Mouse (Mus musculus): ENCODE measurements around the gene Matk. TPM values are rescaled to one million over a fixed set of nuclear protein-coding genes. Genes with fewer than 3 reads are reported as not detected.

Matk gene
- polyA plus RNA-seq, 1 experiment from 2014 or later = 5.6 TPM

DNA sequence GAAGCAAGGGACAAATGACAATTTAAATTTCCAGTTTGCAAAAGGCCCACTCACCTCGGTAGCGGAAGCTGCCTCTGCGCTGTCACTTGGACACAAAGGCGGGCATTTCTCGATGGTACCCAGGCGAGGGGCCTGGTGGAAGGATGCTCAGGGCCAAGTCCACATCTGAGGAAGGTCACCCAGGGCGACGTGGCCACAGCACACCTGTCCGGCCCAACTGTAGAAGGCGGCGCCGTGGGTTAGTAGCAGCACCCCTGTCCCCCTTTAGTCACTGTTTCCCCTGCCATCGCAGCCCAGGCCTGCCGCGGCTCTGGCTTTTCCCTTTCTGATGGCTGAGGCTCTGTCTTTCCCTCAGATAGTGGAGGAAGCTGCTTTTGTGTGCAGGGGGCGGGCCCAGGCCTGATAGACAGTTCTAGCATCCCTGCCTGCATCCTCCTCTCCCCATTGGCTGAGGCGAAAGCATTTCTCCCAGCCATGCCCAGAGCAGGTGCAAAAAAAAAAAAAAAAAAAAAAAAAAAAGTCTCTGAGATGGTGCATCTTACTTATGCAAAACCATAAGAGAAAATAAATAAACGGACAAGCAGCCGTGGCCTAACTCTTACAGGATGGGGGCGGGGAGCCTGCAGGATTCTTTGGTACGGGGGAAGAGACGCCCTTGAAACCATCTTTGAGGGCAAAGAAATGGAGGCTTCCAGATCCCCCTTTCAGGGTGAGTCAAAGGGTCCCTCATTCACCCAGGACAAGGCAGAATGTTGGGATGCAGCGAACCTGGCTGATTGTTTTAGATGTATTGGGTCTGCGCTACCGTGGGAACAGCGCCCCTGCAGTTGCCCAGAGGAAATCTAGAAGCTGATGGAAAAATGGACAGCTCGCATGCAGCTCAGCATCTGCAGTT lies 22.1 kb upstream of the Matk start, which contains the start of gene Atcay:
Gene Atcay (minus strand): TSS at position 396 of the 895 bp plus-strand sequence.
- Histone ChIP-seq H3K27me3 (no peaks in the 10 kb centered on the region), H3K36me3 (ENCODE audit: poor library complexity, severe bottlenecking) (no peaks in the 10 kb centered on the region), H3K4me1 (peaks cover 50% of the 10 kb centered on the region), H3K9ac (peak within 1 kb of the TSS; percentile 93), H3K4me2 (peak within 1 kb of the TSS; percentile 73), H3K27ac (peak within 1 kb of the TSS; percentile 90), H3K9me3 (replicated peaks) (no peaks in the 10 kb centered on the region), H3K4me3 (peak within 1 kb of the TSS; percentile 68)
- WGBS = 4% methylated on average over 27 of the region's 27 CpGs
- peak; percentile 92 for ATAC-seq

GRCm38 (mm10) chr10:81231436-81231835 lies 21.3 kb upstream of the Matk start:
- H3K4me3 ChIP-seq = peak overlapping the region; percentile 68
- H3K27me3 ChIP-seq = no peaks in the 10 kb centered on the region
- peaks cover 50% of the 10 kb centered on the region for H3K4me1 ChIP-seq

DNA sequence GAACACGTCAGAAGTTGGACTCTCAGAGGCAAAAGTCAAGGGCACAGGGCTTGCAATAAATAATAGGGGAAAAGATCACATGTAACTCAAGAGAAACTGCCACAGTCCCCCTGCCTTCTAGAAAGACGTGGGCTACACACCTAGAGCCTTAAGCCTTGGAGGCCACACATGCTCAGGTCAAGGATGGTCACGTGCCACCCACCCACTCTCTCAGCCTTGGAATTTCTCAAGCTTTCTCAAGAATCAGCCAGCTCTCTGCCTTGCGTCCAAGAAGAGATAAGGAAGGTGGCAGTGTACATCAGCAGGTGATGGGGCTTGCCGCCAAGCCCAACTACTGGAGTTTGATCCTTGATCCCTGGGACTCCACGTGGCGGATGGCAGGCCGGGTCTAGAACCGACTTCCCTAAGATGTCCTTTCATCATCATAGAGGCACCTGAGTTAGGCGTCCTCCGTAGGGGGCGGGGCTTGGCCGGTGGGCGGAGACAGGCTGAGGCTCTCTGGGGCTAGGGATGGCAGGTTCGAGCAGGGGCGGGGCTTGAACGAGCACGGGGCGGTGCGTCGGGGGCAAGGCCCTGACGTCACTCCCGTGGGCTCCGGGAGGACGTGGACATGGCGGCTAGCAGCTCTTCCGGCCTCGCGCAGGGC lies 20.0 kb upstream of the Matk start, which contains the start of gene Zfr2:
Gene Zfr2 (plus strand): TSS at position 576 of the 646 bp plus-strand sequence.
- peaks cover 50% of the 10 kb centered on the region for H3K4me1 ChIP-seq
- ATAC-seq = peak; percentile 71
- H3K9ac ChIP-seq = peak within 1 kb of the TSS; percentile 69
- H3K27ac ChIP-seq = no peak within 1 kb of the TSS
- no peaks in the 10 kb centered on the region for H3K36me3 ChIP-seq (ENCODE audit: poor library complexity, severe bottlenecking)
- peak within 1 kb of the TSS; percentile 67 for H3K4me2 ChIP-seq
- peak within 1 kb of the TSS; percentile 57 for H3K4me3 ChIP-seq
- WGBS = 9% methylated on average over 25 of the region's 29 CpGs
- H3K9me3 ChIP-seq (replicated peaks) = no peaks in the 10 kb centered on the region
- H3K27me3 ChIP-seq = no peaks in the 10 kb centered on the region

More at GRCm38 (mm10) chr10:81231436-81231835, 21.3 kb upstream of the Matk start:
- ATAC-seq = no peak
- H3K9me3 ChIP-seq (replicated peaks) = no peaks in the 10 kb centered on the region
- no peaks in the 10 kb centered on the region for H3K36me3 ChIP-seq (ENCODE audit: poor library complexity, severe bottlenecking)
- H3K27ac ChIP-seq = peak overlapping the region; percentile 90
- peak overlapping the region; percentile 93; the same call in 1 of the 2 replicates for H3K9ac ChIP-seq
- 47% methylated on average over 7 of the region's 7 CpGs for WGBS
- peak overlapping the region; percentile 73 for H3K4me2 ChIP-seq

DNA sequence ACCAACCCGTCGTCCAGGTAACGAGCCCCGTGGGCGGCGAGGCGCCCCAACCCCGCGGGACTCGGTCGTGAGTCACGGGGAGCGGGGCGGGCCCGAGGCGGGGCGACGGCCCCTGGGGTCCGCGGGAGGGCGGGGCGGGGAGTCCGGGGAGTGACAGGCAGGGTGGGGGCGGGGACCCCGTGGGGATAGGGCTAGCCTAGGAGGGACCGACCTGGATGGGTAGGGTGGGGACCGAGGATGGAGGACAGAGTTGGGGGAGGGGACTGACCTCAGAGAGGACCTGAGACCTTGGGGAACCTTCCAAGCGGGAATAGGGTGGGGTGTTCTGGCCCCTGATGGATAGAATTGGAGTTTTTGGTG lies 19.5 kb upstream of the Matk start:
- peak overlapping the region; percentile 57 for H3K4me3 ChIP-seq
- H3K4me1 ChIP-seq = peaks cover 45% of the 10 kb centered on the region
- peak overlapping the region; percentile 67 for H3K4me2 ChIP-seq
- no peaks in the 10 kb centered on the region for H3K36me3 ChIP-seq (ENCODE audit: poor library complexity, severe bottlenecking)
- WGBS = 1% methylated on average over 15 of the region's 28 CpGs
- 0 out of 2 replicates have a peak, but pooled peaks cover 1% of the 10 kb centered on the region for H3K27me3 ChIP-seq
- peak overlapping the region; percentile 69 for H3K9ac ChIP-seq
- H3K27ac ChIP-seq = no peak overlapping the region
- ATAC-seq = peak; percentile 50
- H3K9me3 ChIP-seq (replicated peaks) = no peaks in the 10 kb centered on the region

DNA sequence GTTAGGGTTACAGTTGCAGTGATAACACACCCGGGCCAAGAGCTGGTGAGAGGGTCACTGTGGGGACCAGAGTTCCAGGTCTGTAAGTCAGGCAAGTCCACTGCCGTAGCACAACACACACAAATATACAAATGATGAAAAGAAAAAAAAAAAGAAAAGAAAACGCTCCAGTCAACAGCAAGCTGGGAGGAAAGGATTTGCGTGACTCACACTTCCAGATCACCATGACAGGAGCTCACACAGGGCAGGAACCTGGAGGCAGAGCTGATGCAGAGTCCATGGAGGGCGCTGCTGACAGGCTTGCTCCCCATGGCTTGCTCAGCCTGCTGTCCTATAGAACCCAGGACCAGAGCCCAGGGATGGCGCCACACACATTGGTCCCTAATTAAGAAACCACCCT lies 18.5 kb upstream of the Matk start:
- H3K9me3 ChIP-seq (replicated peaks) = no peaks in the 10 kb centered on the region
- H3K4me3 ChIP-seq = no peak overlapping the region
- ATAC-seq = no peak
- H3K4me2 ChIP-seq = peak overlapping the region; percentile 67; the same call in 1 of the 2 replicates
- no peak overlapping the region for H3K9ac ChIP-seq
- 85% methylated on average over 6 of the region's 6 CpGs for WGBS
- peaks cover 8% of the 10 kb centered on the region for H3K27me3 ChIP-seq
- H3K27ac ChIP-seq = no peak overlapping the region
- H3K36me3 ChIP-seq (ENCODE audit: poor library complexity, severe bottlenecking) = no peaks in the 10 kb centered on the region
- H3K4me1 ChIP-seq = peaks cover 35% of the 10 kb centered on the region

GRCm38 (mm10) chr10:81236471-81237268 lies 16.1 kb upstream of the Matk start:
- Histone ChIP-seq H3K4me3 (no peak overlapping the region), H3K9me3 (replicated peaks) (no peaks in the 10 kb centered on the region), H3K27ac (no peak overlapping the region), H3K27me3 (peaks cover 27% of the 10 kb centered on the region), H3K4me1 (peaks cover 22% of the 10 kb centered on the region), H3K4me2 (no peak overlapping the region), H3K9ac (no peak overlapping the region), H3K36me3 (ENCODE audit: poor library complexity, severe bottlenecking) (no peaks in the 10 kb centered on the region)
- no peak for ATAC-seq
- WGBS = 86% methylated on average over 12 of the region's 12 CpGs

DNA sequence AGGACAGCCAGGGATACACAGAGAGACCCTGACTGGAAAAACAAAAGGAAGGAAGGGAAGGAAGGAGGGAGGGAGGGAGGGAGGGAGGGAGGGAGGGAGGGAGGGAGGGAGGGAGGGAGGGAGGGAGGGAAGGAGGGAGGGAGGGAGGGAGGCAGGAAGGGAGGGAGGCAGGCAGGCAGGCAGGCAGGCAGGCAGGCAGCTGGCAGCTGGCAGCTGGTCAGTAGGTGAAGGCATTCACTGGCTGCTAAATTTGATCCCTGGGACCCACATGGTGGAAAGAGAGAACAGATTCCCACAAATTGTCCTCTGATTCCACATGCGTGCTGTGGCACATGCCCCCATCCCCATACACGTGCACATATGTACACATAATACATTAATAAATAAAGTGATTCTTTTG lies 14.1 kb upstream of the Matk start:
- no peak overlapping the region for H3K4me3 ChIP-seq
- no peak for ATAC-seq
- H3K27me3 ChIP-seq = peaks cover 34% of the 10 kb centered on the region
- no peak overlapping the region for H3K4me2 ChIP-seq
- no peaks in the 10 kb centered on the region for H3K9me3 ChIP-seq (replicated peaks)
- H3K27ac ChIP-seq = no peak overlapping the region
- peaks cover 10% of the 10 kb centered on the region for H3K4me1 ChIP-seq
- no peak overlapping the region for H3K9ac ChIP-seq
- WGBS = 79% methylated on average over 2 of the region's 2 CpGs
- H3K36me3 ChIP-seq (ENCODE audit: poor library complexity, severe bottlenecking) = no peaks in the 10 kb centered on the region

DNA sequence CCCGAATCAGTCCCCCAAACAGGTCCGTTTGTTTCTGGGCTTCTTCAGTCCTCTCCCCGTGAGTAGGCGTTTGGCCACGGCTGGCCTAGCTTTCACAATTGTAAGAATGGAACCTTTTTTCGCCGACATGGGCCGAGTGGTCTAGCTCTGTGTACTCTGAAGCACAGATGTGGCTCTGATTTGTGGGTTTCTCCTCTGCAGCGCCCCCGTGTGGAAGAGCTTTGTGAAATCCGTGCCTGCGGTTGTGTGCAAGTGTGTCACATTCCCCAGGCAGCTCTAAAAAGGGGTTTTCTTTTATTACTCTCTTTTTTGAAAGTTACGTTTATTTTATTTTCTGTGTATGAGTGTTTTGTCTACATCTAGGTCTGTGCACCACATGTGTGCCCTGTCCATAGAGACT lies 11.9 kb upstream of the Matk start:
- Histone ChIP-seq H3K27me3 (peaks cover 41% of the 10 kb centered on the region), H3K4me1 (peaks cover 8% of the 10 kb centered on the region; the same call in 1 of the 2 replicates)

GRCm38 (mm10) chr10:81242021-81242420 lies 10.7 kb upstream of the Matk start:
- Histone ChIP-seq H3K9me3 (replicated peaks) (no peaks in the 10 kb centered on the region), H3K9ac (no peak overlapping the region), H3K36me3 (ENCODE audit: poor library complexity, severe bottlenecking) (no peaks in the 10 kb centered on the region), H3K27ac (no peak overlapping the region), H3K4me1 (peaks cover 8% of the 10 kb centered on the region; the same call in 1 of the 2 replicates), H3K4me3 (no peak overlapping the region), H3K27me3 (peaks cover 41% of the 10 kb centered on the region), H3K4me2 (no peak overlapping the region)
- no peak for ATAC-seq
- 93% methylated on average over 16 of the region's 16 CpGs for WGBS

More for the DNA sequence above, 11.9 kb upstream of the Matk start:
- Histone ChIP-seq H3K4me3 (no peak overlapping the region), H3K9ac (no peak overlapping the region), H3K27ac (no peak overlapping the region), H3K36me3 (ENCODE audit: poor library complexity, severe bottlenecking) (no peaks in the 10 kb centered on the region), H3K4me2 (no peak overlapping the region), H3K9me3 (replicated peaks) (no peaks in the 10 kb centered on the region)
- no peak for ATAC-seq
- WGBS = 19% methylated on average over 13 of the region's 13 CpGs

- H3K9me3 ChIP-seq (replicated peaks) = no peaks in the 10 kb centered on the region
- ATAC-seq = no peak
- peaks cover 8% of the 10 kb centered on the region; the same call in 1 of the 2 replicates for H3K4me1 ChIP-seq
- no peak overlapping the region for H3K9ac ChIP-seq
- H3K27ac ChIP-seq = no peak overlapping the region
- H3K36me3 ChIP-seq (ENCODE audit: poor library complexity, severe bottlenecking) = no peaks in the 10 kb centered on the region
- H3K27me3 ChIP-seq = peaks cover 34% of the 10 kb centered on the region
- 0 out of 2 replicates have a peak overlapping the region, but pooled peaks have one; percentile 7 for H3K4me2 ChIP-seq
- WGBS = 76% methylated on average over 4 of the region's 4 CpGs
- no peak overlapping the region for H3K4me3 ChIP-seq
These were observed 8.6 kb upstream of the Matk start for GRCm38 (mm10) chr10:81244146-81244545.

DNA sequence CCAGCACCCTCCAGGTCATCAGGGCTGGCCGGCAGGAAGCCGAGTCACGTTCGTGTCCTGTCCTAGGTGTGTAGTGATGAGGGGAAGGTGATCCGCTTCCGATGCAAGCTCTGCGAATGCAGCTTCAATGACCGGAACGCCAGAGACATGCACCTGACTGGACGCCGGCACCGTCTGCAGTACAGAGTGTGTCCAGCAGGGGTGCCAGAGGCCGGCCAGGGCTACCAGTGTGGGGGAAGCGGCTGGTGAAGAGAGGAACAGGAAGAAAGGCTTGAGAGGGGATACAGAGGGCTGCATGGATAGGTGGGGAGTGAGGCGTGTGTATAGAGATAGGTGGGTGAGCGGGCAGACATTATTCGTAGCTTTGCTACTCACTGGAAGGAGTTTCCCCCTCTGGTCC lies 8.1 kb upstream of the Matk start:
- Histone ChIP-seq H3K4me1 (peaks cover 8% of the 10 kb centered on the region; the same call in 1 of the 2 replicates), H3K27ac (no peak overlapping the region), H3K9ac (no peak overlapping the region), H3K27me3 (peaks cover 29% of the 10 kb centered on the region), H3K4me2 (0 out of 2 replicates have a peak overlapping the region, but pooled peaks have one; percentile 7), H3K9me3 (replicated peaks) (no peaks in the 10 kb centered on the region), H3K36me3 (ENCODE audit: poor library complexity, severe bottlenecking) (no peaks in the 10 kb centered on the region; the same call in 1 of the 2 replicates), H3K4me3 (no peak overlapping the region)
- peak; percentile 59 for ATAC-seq
- WGBS = 5% methylated on average over 17 of the region's 17 CpGs
